Mouse (Mus musculus) limb, embryonic 14.5 days (tissue): ENCODE measurements around the gene Bhlha9. TPM values are rescaled to one million over a fixed set of nuclear protein-coding genes. Genes with fewer than 3 reads are reported as not detected.

Source experiments
- ATAC-seq: fragments of 200-750 bp; cut with Nextera tagmentation; 2 replicates; pipeline ENCODE4 v1.8.0; 2017; ENCODE audit warnings: low read depth, moderate number of reproducible peaks, moderate TSS enrichment; ENCODE audit not compliant: low FRiP score
- DNase-seq: peaks from one replicate; pipeline ENCODE4 v3.0.0-alpha.2; 2015; ENCODE audit warnings: low spot score
- H3K27ac ChIP-seq: fragments of 300-500 bp; sonication (generic); replicated peaks from 2 replicates; pipeline ENCODE4 v1.5.1; 2014; ENCODE audit warnings: low read depth, mild to moderate bottlenecking, low read length, moderate library complexity, mixed read lengths
- H3K27me3 ChIP-seq: fragments of 300-500 bp; sonication (generic); 2 replicates; pipeline ENCODE4 v1.6.1; 2014; ENCODE audit warnings: low read length, mixed read lengths; ENCODE audit not compliant: control insufficient read depth, insufficient read depth
- H3K36me3 ChIP-seq: fragments of 300-500 bp; sonication (generic); 2 replicates; pipeline ENCODE4 v1.6.1; 2014; ENCODE audit warnings: mild to moderate bottlenecking, low read length, moderate library complexity, mixed read lengths; ENCODE audit not compliant: control insufficient read depth, insufficient read depth
- H3K4me1 ChIP-seq: fragments of 300-500 bp; sonication (generic); 2 replicates; pipeline ENCODE4 v1.6.1; 2014; ENCODE audit warnings: antibody characterized with exemption, low read length, mixed read lengths; ENCODE audit not compliant: control insufficient read depth, insufficient read depth
- H3K4me2 ChIP-seq: fragments of 300-500 bp; sonication (generic); replicated peaks from 2 replicates; pipeline ENCODE4 v1.6.1; 2014; ENCODE audit warnings: low read depth, mild to moderate bottlenecking, low read length, moderate library complexity; ENCODE audit not compliant: severe bottlenecking
- H3K4me3 ChIP-seq: fragments of 300-500 bp; sonication (generic); replicated peaks from 2 replicates; pipeline ENCODE4 v1.5.1; 2014; ENCODE audit warnings: low read length
- H3K9ac ChIP-seq: fragments of 300-500 bp; sonication (generic); 2 replicates; pipeline ENCODE4 v1.6.1; 2014; ENCODE audit warnings: mild to moderate bottlenecking, low read depth, low read length, moderate library complexity; ENCODE audit not compliant: severe bottlenecking
- H3K9me3 ChIP-seq: fragments of 300-500 bp; sonication (generic); 2 replicates; pipeline ENCODE4 v1.6.1; 2016; ENCODE audit warnings: low read length; ENCODE audit not compliant: control insufficient read depth
- POLR2A ChIP-seq: fragments of 200-500 bp; IDR thresholded peaks from 2 replicates; pipeline ENCODE4 v1.8.0; 2012; ENCODE audit warnings: inconsistent platforms, mild to moderate bottlenecking, moderate library complexity, borderline replicate concordance; ENCODE audit not compliant: insufficient read depth, insufficient read length; ENCODE audit errors: extremely low read depth
- WGBS: fragments of 180-500 bp; shearing (Covaris S2); extraction: QIAGEN DNeasy Blood & Tissue Kit; methylation state at CpG from one replicate; pipeline ENCODE4 v1.1.7; 2014; 5-methylcytosine and 5-hydroxymethylcytosine counted together
- polyA plus RNA-seq, 2 experiments: library from polyadenylated mRNA; depleted of rRNA in 1 of 2; stranded (reverse) in 1 of 2; unstranded in 1 of 2; fragments of >200 nt; fragmentation: Nextera tagmentation in 1 of 2; extraction: Ambion mirVana in 1 of 2; gene quantifications; 2 replicates each; pipeline versions ENCODE4 v1.2.1 to v1.2.3; 2012 to 2014

Gene Bhlha9
- polyA plus RNA-seq, 2 experiments: 2.4 to 2.5 TPM

DNA sequence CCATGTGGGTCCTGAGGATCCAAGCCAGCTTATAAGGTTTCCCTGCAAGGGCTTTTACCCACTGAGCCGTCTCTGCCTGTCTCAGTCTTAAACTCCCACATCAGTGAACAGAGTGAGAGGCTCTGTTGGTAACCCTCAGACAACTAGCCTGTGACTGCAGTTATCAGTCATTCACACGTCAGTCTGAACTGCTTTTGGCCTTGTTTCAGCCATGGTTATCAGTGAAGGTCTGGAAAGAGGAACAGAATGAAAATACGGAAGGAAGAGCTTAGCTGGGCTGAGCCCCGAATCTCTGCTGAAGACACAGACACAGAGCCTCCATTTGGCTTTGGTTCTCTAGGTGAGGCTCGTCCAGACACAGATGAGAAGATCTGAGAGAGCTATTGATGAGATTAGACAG is 43.7 kb upstream of the Bhlha9 start:
- no peak overlapping the region for H3K27ac ChIP-seq
- H3K27me3 ChIP-seq: no peaks in the 10 kb centered on the region
- H3K36me3 ChIP-seq: no peaks in the 10 kb centered on the region
- no peak for TF ChIP-seq POLR2A
- 74% methylated on average over 5 of the region's 5 CpGs for WGBS
- no peak overlapping the region for H3K4me3 ChIP-seq
- H3K9me3 ChIP-seq: no peaks in the 10 kb centered on the region
- H3K4me2 ChIP-seq: no peak overlapping the region
- DNase-seq (no peak), ATAC-seq (no peak)
- H3K9ac ChIP-seq: no peak overlapping the region
- no peaks in the 10 kb centered on the region for H3K4me1 ChIP-seq

DNA sequence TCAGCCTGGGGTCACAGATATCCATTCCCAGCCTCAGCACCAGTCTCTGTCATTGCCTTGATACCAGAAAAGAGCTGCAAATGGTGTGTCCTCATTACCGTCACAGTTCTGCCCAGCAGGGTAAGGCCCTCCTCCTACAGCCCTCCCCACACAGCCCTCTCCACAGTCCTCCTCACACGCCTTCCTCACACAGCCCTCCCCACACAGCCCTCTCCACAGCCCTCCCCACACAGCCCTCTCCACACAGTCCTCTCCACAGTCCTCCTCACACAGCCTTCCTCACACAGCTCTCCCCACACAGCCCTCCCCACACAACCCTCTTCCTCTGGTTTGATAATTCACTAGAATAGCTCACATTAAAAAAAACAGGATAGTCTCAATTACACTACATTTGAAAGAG is 42.2 kb upstream of the Bhlha9 start:
- 32% methylated on average over 2 of the region's 2 CpGs for WGBS

DNA sequence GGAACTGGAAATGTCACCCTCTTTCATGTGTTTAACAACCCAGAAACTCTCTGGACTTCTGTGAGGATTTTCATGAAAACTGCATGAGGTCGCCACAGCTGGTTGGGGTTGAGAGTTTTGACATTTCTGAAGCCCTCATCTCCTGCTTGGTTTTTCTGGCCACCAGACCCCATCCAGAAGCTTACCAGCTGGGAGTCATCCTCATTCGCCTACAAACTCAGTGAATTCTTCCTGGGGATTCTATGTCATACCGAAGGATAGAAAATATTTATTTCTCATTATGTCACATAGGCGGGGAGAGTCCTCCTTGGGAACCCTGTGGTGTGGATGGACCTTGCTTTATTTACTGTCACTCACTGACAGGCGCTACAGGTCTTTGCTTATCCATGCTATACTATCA is 41.8 kb upstream of the Bhlha9 start:
- no peaks in the 10 kb centered on the region for H3K27me3 ChIP-seq
- no peak for TF ChIP-seq POLR2A
- H3K27ac ChIP-seq: no peak overlapping the region
- DNase-seq (no peak), ATAC-seq (no peak)
- no peak overlapping the region for H3K4me2 ChIP-seq
- no peaks in the 10 kb centered on the region for H3K9me3 ChIP-seq
- 79% methylated on average over 5 of the region's 5 CpGs for WGBS
- H3K36me3 ChIP-seq: no peaks in the 10 kb centered on the region
- no peak overlapping the region for H3K9ac ChIP-seq
- H3K4me1 ChIP-seq: no peaks in the 10 kb centered on the region
- H3K4me3 ChIP-seq: no peak overlapping the region

More for the DNA sequence above, 42.2 kb upstream of the Bhlha9 start:
- H3K9ac ChIP-seq: no peak overlapping the region
- H3K9me3 ChIP-seq: no peaks in the 10 kb centered on the region
- H3K27me3 ChIP-seq: no peaks in the 10 kb centered on the region
- no peaks in the 10 kb centered on the region for H3K4me1 ChIP-seq
- ATAC-seq (no peak), DNase-seq (no peak)
- H3K27ac ChIP-seq: no peak overlapping the region
- H3K4me2 ChIP-seq: no peak overlapping the region
- H3K36me3 ChIP-seq: no peaks in the 10 kb centered on the region
- no peak for TF ChIP-seq POLR2A
- no peak overlapping the region for H3K4me3 ChIP-seq

- no peak for DNase-seq
- H3K27ac ChIP-seq: no peak overlapping the region
- 71% methylated on average over 17 of the region's 17 CpGs for WGBS
- H3K4me2 ChIP-seq: no peak overlapping the region
- no peaks in the 10 kb centered on the region for H3K36me3 ChIP-seq
- H3K4me3 ChIP-seq: no peak overlapping the region
- H3K27me3 ChIP-seq: no peaks in the 10 kb centered on the region
- TF ChIP-seq POLR2A: no peak
- no peaks in the 10 kb centered on the region for H3K9me3 ChIP-seq
- H3K9ac ChIP-seq: no peak overlapping the region
- no peaks in the 10 kb centered on the region for H3K4me1 ChIP-seq
- no peak for ATAC-seq
Observed at GRCm38 (mm10) chr11:76639269-76639985, 32.8 kb upstream of the Bhlha9 start.

- no peak for TF ChIP-seq POLR2A
- WGBS: 78% methylated on average over 4 of the region's 4 CpGs
- no peaks in the 10 kb centered on the region for H3K27me3 ChIP-seq
- no peaks in the 10 kb centered on the region for H3K9me3 ChIP-seq
- H3K4me3 ChIP-seq: no peak overlapping the region
- no peak overlapping the region for H3K27ac ChIP-seq
- H3K36me3 ChIP-seq: no peaks in the 10 kb centered on the region
- no peaks in the 10 kb centered on the region for H3K4me1 ChIP-seq
- H3K9ac ChIP-seq: no peak overlapping the region
- no peak overlapping the region for H3K4me2 ChIP-seq
- DNase-seq (no peak), ATAC-seq (no peak)
Observed at GRCm38 (mm10) chr11:76640231-76640630, 32.0 kb upstream of the Bhlha9 start.
